Mouse (Mus musculus): Measurements from ENCODE around the gene Ubac1. TPM values are rescaled to one million over a fixed set of nuclear protein-coding genes. Genes with fewer than 3 reads are reported as not detected.

Gene Ubac1
- total and polyA plus RNA-seq, 3 experiments = 80.3 to 99.7 (median 90.0) TPM

GRCm38 (mm10) chr2:25992285-25992684 is 29.3 kb downstream of the Ubac1 start:
- in situ Hi-C loops (cut with MboI; ENCODE audit: low pct_ligation_motif_present, low pct_unique_long_range_greater_than_20kb, low sequenced_read_pairs) = no loop called here
- no peak overlapping the region for H3K4me3 ChIP-seq (replicated peaks in 1 of 3; ENCODE audit: low read depth in 2 of 3, low read length in 2 of 3, poor library complexity in 1 of 3)
- H3K79me2 ChIP-seq (replicated peaks; ENCODE audit: control insufficient read depth, extremely low read depth, insufficient read depth, poor library complexity, severe bottlenecking) = no peaks in the 10 kb centered on the region
- peaks cover 4 to 8% of the 10 kb centered on the region in 2 experiments for H3K4me1 ChIP-seq (ENCODE audit: control insufficient read depth in 1 of 2, insufficient read depth in 2 of 2)
- H3K27ac ChIP-seq (ENCODE audit: insufficient read depth, low read depth) = no peak overlapping the region
- TF ChIP-seq MAFK (IDR thresholded peaks at IDR 0.05; ENCODE audit: insufficient replicate concordance, low read length) = no peak
- TF ChIP-seq RCOR1 (conservative IDR thresholded peaks at IDR 0.05; ENCODE audit: low read depth, low read length) = no peak
- TF ChIP-seq UBTF (IDR thresholded peaks at IDR 0.05; ENCODE audit: low read depth, low read length) = no peak
- no peak for TF ChIP-seq JUN (IDR thresholded peaks at IDR 0.05; ENCODE audit: insufficient read depth, low read depth, low read length)
- TF ChIP-seq BHLHE40 (IDR thresholded peaks at IDR 0.05; ENCODE audit: low read depth, low read length) = no peak
- no peak for TF ChIP-seq ELF1 (IDR thresholded peaks at IDR 0.05; ENCODE audit: low read depth, low read length)
- TF ChIP-seq NRF1 (IDR thresholded peaks at IDR 0.05; ENCODE audit: low read depth, low read length) = no peak
- no peak for TF ChIP-seq MAX (IDR thresholded peaks at IDR 0.05; ENCODE audit: low read length)
- TF ChIP-seq MAZ (IDR thresholded peaks at IDR 0.05; ENCODE audit: low read depth, low read length) = no peak
- TF ChIP-seq MYC (IDR thresholded peaks at IDR 0.05; ENCODE audit: low read depth, low read length) = no peak
- no peak for TF ChIP-seq EP300 (IDR thresholded peaks at IDR 0.05; ENCODE audit: low read length)
- TF ChIP-seq PAX5 (IDR thresholded peaks at IDR 0.05; ENCODE audit: low read length) = no peak
- H3K9ac ChIP-seq (ENCODE audit: insufficient read depth, low read depth) = no peak overlapping the region
- no peaks in the 10 kb centered on the region for H3K27me3 ChIP-seq (replicated peaks)
- dilution Hi-C loops (cut with MboI; ENCODE audit: extremely low pct_ligation_motif_present, extremely low pct_unique_long_range_greater_than_20kb, low sequenced_read_pairs) = no loop called here
- no peaks in the 10 kb centered on the region for H3K9me3 ChIP-seq (replicated peaks; ENCODE audit: low read length)
- H3K36me3 ChIP-seq (replicated peaks in 1 of 2; ENCODE audit: control insufficient read depth in 1 of 2, insufficient read depth in 1 of 2, low read length in 1 of 2) = peaks cover 3 to 16% of the 10 kb centered on the region in 2 experiments
- no peak overlapping the region for H3K4me2 ChIP-seq (ENCODE audit: insufficient read depth, low read depth, poor library complexity, severe bottlenecking)
- DNase-seq (ENCODE audit: extremely low read depth) = no peak

GRCm38 (mm10) chr2:25989651-25990050 is 31.9 kb downstream of the Ubac1 start:
- H3K4me2 ChIP-seq (ENCODE audit: insufficient read depth, low read depth, poor library complexity, severe bottlenecking) = no peak overlapping the region
- dilution Hi-C loops (cut with MboI; ENCODE audit: extremely low pct_ligation_motif_present, extremely low pct_unique_long_range_greater_than_20kb, low sequenced_read_pairs) = no loop called here
- H3K27ac ChIP-seq (ENCODE audit: insufficient read depth, low read depth) = no peak overlapping the region
- H3K4me3 ChIP-seq (replicated peaks in 1 of 3; ENCODE audit: low read depth in 2 of 3, low read length in 2 of 3, poor library complexity in 1 of 3) = no peak overlapping the region
- peaks cover 10% of the 10 kb centered on the region for H3K27me3 ChIP-seq (replicated peaks)
- peaks cover 4 to 8% of the 10 kb centered on the region in 2 experiments for H3K4me1 ChIP-seq (ENCODE audit: control insufficient read depth in 1 of 2, insufficient read depth in 2 of 2)
- H3K79me2 ChIP-seq (replicated peaks; ENCODE audit: control insufficient read depth, extremely low read depth, insufficient read depth, poor library complexity, severe bottlenecking) = no peaks in the 10 kb centered on the region
- in situ Hi-C loops (cut with MboI; ENCODE audit: low pct_ligation_motif_present, low pct_unique_long_range_greater_than_20kb, low sequenced_read_pairs) = no loop called here
- no peak overlapping the region for H3K9ac ChIP-seq (ENCODE audit: insufficient read depth, low read depth)
- TF ChIP-seq SMC3 (IDR thresholded peaks at IDR 0.05; ENCODE audit: low read depth, low read length) = no peak
- TF ChIP-seq MAZ (IDR thresholded peaks at IDR 0.05; ENCODE audit: low read depth, low read length) = no peak
- TF ChIP-seq NRF1 (IDR thresholded peaks at IDR 0.05; ENCODE audit: low read depth, low read length) = no peak
- TF ChIP-seq ZNF384 (IDR thresholded peaks at IDR 0.05; ENCODE audit: low read depth, low read length) = peak; percentile 67
- H3K36me3 ChIP-seq (replicated peaks in 1 of 2; ENCODE audit: control insufficient read depth in 1 of 2, insufficient read depth in 1 of 2, low read length in 1 of 2) = no peaks in the 10 kb centered on the region
- H3K9me3 ChIP-seq (replicated peaks; ENCODE audit: low read length) = no peaks in the 10 kb centered on the region
- no peak for DNase-seq (ENCODE audit: extremely low read depth)

GRCm38 (mm10) chr2:25987817-25988216 is 33.7 kb downstream of the Ubac1 start:
- no peaks in the 10 kb centered on the region for H3K79me2 ChIP-seq (replicated peaks; ENCODE audit: control insufficient read depth, extremely low read depth, insufficient read depth, poor library complexity, severe bottlenecking)
- no peak overlapping the region for H3K9ac ChIP-seq (ENCODE audit: insufficient read depth, low read depth)
- H3K9me3 ChIP-seq (replicated peaks; ENCODE audit: low read length) = no peaks in the 10 kb centered on the region
- peaks cover 10% of the 10 kb centered on the region for H3K27me3 ChIP-seq (replicated peaks)
- dilution Hi-C loops (cut with MboI; ENCODE audit: extremely low pct_ligation_motif_present, extremely low pct_unique_long_range_greater_than_20kb, low sequenced_read_pairs) (no loop called here), in situ Hi-C loops (cut with MboI; ENCODE audit: low pct_ligation_motif_present, low pct_unique_long_range_greater_than_20kb, low sequenced_read_pairs) (no loop called here)
- no peak overlapping the region for H3K27ac ChIP-seq (ENCODE audit: insufficient read depth, low read depth)
- H3K4me1 ChIP-seq (ENCODE audit: control insufficient read depth in 1 of 2, insufficient read depth in 2 of 2) = peaks cover 4 to 15% of the 10 kb centered on the region in 2 experiments
- no peak overlapping the region for H3K4me3 ChIP-seq (replicated peaks in 1 of 3; ENCODE audit: low read depth in 2 of 3, low read length in 2 of 3, poor library complexity in 1 of 3)
- H3K4me2 ChIP-seq (ENCODE audit: insufficient read depth, low read depth, poor library complexity, severe bottlenecking) = no peak overlapping the region
- no peak for TF ChIP-seq USF1 (IDR thresholded peaks at IDR 0.05; ENCODE audit: low read depth, low read length)
- TF ChIP-seq MAX (IDR thresholded peaks at IDR 0.05; ENCODE audit: low read length) = no peak
- no peak for TF ChIP-seq CTCF (conservative IDR thresholded peaks at IDR 0.05 in 1 of 2, IDR thresholded peaks at IDR 0.05 in 1 of 2; ENCODE audit: low read depth in 2 of 2, low read length in 2 of 2)
- no peak for TF ChIP-seq MAFK (IDR thresholded peaks at IDR 0.05; ENCODE audit: insufficient replicate concordance, low read length)
- no peaks in the 10 kb centered on the region for H3K36me3 ChIP-seq (replicated peaks in 1 of 2; ENCODE audit: control insufficient read depth in 1 of 2, insufficient read depth in 1 of 2, low read length in 1 of 2)
- no peak for DNase-seq (ENCODE audit: extremely low read depth)

Measured in CH12.LX (cell line).